Mouse (Mus musculus) neural tube, embryonic 13.5 days (tissue): Measurements from ENCODE around the gene Ip6k2. TPM values are rescaled to one million over a fixed set of nuclear protein-coding genes. Genes with fewer than 3 reads are reported as not detected.
A peak's percentile ranks its signal among the peaks of the same experiment; 100 is the strongest.

ENCODE experiments used
- ATAC-seq: fragments of 200-750 bp; cut with Nextera tagmentation; 2 replicates; pipeline ENCODE4 v1.8.0; 2017; ENCODE audit warnings: low read depth, mild to moderate bottlenecking, moderate TSS enrichment, moderate library complexity
- H3K27ac ChIP-seq: fragments of 300-500 bp; sonication (generic); replicated peaks from 2 replicates; pipeline ENCODE4 v1.5.1; 2015; ENCODE audit warnings: moderate library complexity, mild to moderate bottlenecking, inconsistent platforms
- H3K27me3 ChIP-seq: fragments of 300-500 bp; sonication (generic); 2 replicates; pipeline ENCODE4 v1.6.1; 2015; ENCODE audit warnings: mild to moderate bottlenecking, inconsistent platforms
- H3K36me3 ChIP-seq: fragments of 300-500 bp; sonication (generic); 2 replicates; pipeline ENCODE4 v1.6.1; 2015; ENCODE audit warnings: mild to moderate bottlenecking, inconsistent platforms
- H3K4me1 ChIP-seq: fragments of 300-500 bp; sonication (generic); replicated peaks from 2 replicates; pipeline ENCODE4 v1.6.1; 2015; ENCODE audit warnings: inconsistent platforms
- H3K4me2 ChIP-seq: fragments of 300-500 bp; sonication (generic); 2 replicates; pipeline ENCODE4 v1.6.1; 2015; ENCODE audit warnings: inconsistent platforms, mild to moderate bottlenecking, moderate library complexity
- H3K4me3 ChIP-seq: fragments of 300-500 bp; sonication (generic); 2 replicates; pipeline ENCODE4 v1.5.1; 2015; ENCODE audit warnings: mild to moderate bottlenecking, inconsistent platforms
- H3K9ac ChIP-seq: fragments of 300-500 bp; sonication (generic); 2 replicates; pipeline ENCODE4 v1.6.1; 2015; ENCODE audit warnings: moderate library complexity, mild to moderate bottlenecking, inconsistent platforms
- H3K9me3 ChIP-seq: fragments of 300-500 bp; sonication (generic); 2 replicates; pipeline ENCODE4 v1.6.1; 2016; ENCODE audit warnings: inconsistent platforms
- WGBS: fragments of 180-500 bp; shearing (Covaris S2); methylation state at CpG from one replicate; pipeline ENCODE4 v1.1.7; 2015; 5-methylcytosine and 5-hydroxymethylcytosine counted together
- microRNA-seq: library from miRNA; unstranded; fragments of <30 nt; microRNA quantifications from one replicate; pipeline ENCODE4, GENCODE M21; 2016
- polyA plus RNA-seq: library from polyadenylated mRNA; unstranded; fragments of >200 nt; fragmentation: Nextera tagmentation; extraction: Ambion mirVana; gene quantifications from 2 replicates; pipeline ENCODE4 v1.2.1, GENCODE M21; 2015

The Ip6k2 gene
- polyA plus RNA-seq, 1 experiment from 2014 or later, result 204 TPM

GRCm38 (mm10) chr9:108853635-108854240 is 70.1 kb downstream of the Ip6k2 start:
- peak overlapping the region; percentile 71 for H3K4me3 ChIP-seq
- H3K9me3 ChIP-seq, result no peaks in the 10 kb centered on the region
- peak; percentile 93 for ATAC-seq
- 2% methylated on average over 25 of the region's 25 CpGs for WGBS
- no peaks in the 10 kb centered on the region for H3K27me3 ChIP-seq
- peak overlapping the region; percentile 80 for H3K9ac ChIP-seq
- H3K36me3 ChIP-seq, result peaks cover 68% of the 10 kb centered on the region
- peak overlapping the region; percentile 87 for H3K27ac ChIP-seq
- H3K4me2 ChIP-seq, result peak overlapping the region; percentile 81
- H3K4me1 ChIP-seq, result peaks cover 21% of the 10 kb centered on the region

- Histone ChIP-seq H3K9ac (peak overlapping the region; percentile 80), H3K36me3 (peaks cover 68% of the 10 kb centered on the region), H3K27ac (peak overlapping the region; percentile 87), H3K4me3 (peak overlapping the region; percentile 71), H3K9me3 (no peaks in the 10 kb centered on the region), H3K4me2 (peak overlapping the region; percentile 81), H3K27me3 (no peaks in the 10 kb centered on the region), H3K4me1 (peaks cover 21% of the 10 kb centered on the region)
- peak; percentile 82 for ATAC-seq
- WGBS, result under 1% methylated on average over 28 of the region's 28 CpGs
Observed at GRCm38 (mm10) chr9:108854241-108854696, 70.7 kb downstream of the Ip6k2 start.

- Histone ChIP-seq H3K4me2 (peak overlapping the region; percentile 81; the same call in 1 of the 2 replicates), H3K27me3 (no peaks in the 10 kb centered on the region), H3K36me3 (peaks cover 69% of the 10 kb centered on the region), H3K27ac (no peak overlapping the region), H3K9me3 (no peaks in the 10 kb centered on the region), H3K4me1 (peaks cover 21% of the 10 kb centered on the region), H3K9ac (peak overlapping the region; percentile 80), H3K4me3 (no peak overlapping the region)
- no peak for ATAC-seq
- 62% methylated on average over 5 of the region's 5 CpGs for WGBS
Observed at GRCm38 (mm10) chr9:108855335-108855734, 71.7 kb downstream of the Ip6k2 start.

Small RNA genes lying within 50 kb of the gene (microRNA-seq; reads per million reads assigned to microRNA genes)
- gene Gm23156, result not detected

Other genes starting within 250 kb of the Ip6k2 start
- 109 and 112 TPM in 2 replicates for gene Impdh2, start 223.5 kb upstream of the Ip6k2 start, polyA plus RNA-seq
- 68.0 and 80.2 TPM in 2 replicates for gene Ndufaf3, start 216.4 kb upstream of the Ip6k2 start, polyA plus RNA-seq
- 267 and 294 TPM in 2 replicates for gene Dalrd3, start 213.9 kb upstream of the Ip6k2 start, polyA plus RNA-seq
- 254 and 259 TPM in 2 replicates for gene Wdr6, start 205.1 kb upstream of the Ip6k2 start, polyA plus RNA-seq
- gene P4htm, start 186.1 kb upstream of the Ip6k2 start, polyA plus RNA-seq, result 29.5 and 30.7 TPM in 2 replicates
- 47.0 and 53.4 TPM in 2 replicates for gene Arih2, start 134.4 kb upstream of the Ip6k2 start, polyA plus RNA-seq
- 46.2 and 46.5 TPM in 2 replicates for gene Slc25a20, start 121.7 kb upstream of the Ip6k2 start, polyA plus RNA-seq
- gene Prkar2a, start 94.5 kb upstream of the Ip6k2 start, polyA plus RNA-seq, result 56.1 and 57.6 TPM in 2 replicates
- 20.7 and 23.9 TPM in 2 replicates for gene Nckipsd, start 24.6 kb downstream of the Ip6k2 start, polyA plus RNA-seq
- gene Celsr3, start 42.5 kb downstream of the Ip6k2 start, polyA plus RNA-seq, result 12.1 and 12.2 TPM in 2 replicates
- gene Slc26a6, start 69.5 kb downstream of the Ip6k2 start, polyA plus RNA-seq, result 12.7 and 13.5 TPM in 2 replicates
- gene Tmem89, start 130.8 kb downstream of the Ip6k2 start, polyA plus RNA-seq, result not detected in 2 replicates
- 399 and 434 TPM in 2 replicates for gene Uqcrc1, start 152.8 kb downstream of the Ip6k2 start, polyA plus RNA-seq
- gene Col7a1, start 169.8 kb downstream of the Ip6k2 start, polyA plus RNA-seq, result 1.7 and 2.2 TPM in 2 replicates
- gene Ucn2, start 202.2 kb downstream of the Ip6k2 start, polyA plus RNA-seq, result not detected in 2 replicates
- gene Pfkfb4, start 208.0 kb downstream of the Ip6k2 start, polyA plus RNA-seq, result 19.9 and 22.4 TPM in 2 replicates